Mouse (Mus musculus) urinary bladder, postnatal 0 days (tissue): ENCODE results near the gene Synj1. TPM values are rescaled to one million over a fixed set of nuclear protein-coding genes. Genes with fewer than 3 reads are reported as not detected.

ENCODE experiments used
- microRNA-seq: library from miRNA; unstranded; fragments of <30 nt; microRNA quantifications from one replicate; pipeline ENCODE4, GENCODE M21; 2016
- polyA plus RNA-seq: library from polyadenylated mRNA; unstranded; fragments of >200 nt; fragmentation: Nextera tagmentation; extraction: Ambion mirVana; gene quantifications from 2 replicates; pipeline ENCODE4 v1.2.1, GENCODE M21; 2015

The Synj1 gene
- 8.0 and 8.3 TPM in 2 replicates for polyA plus RNA-seq

DNA sequence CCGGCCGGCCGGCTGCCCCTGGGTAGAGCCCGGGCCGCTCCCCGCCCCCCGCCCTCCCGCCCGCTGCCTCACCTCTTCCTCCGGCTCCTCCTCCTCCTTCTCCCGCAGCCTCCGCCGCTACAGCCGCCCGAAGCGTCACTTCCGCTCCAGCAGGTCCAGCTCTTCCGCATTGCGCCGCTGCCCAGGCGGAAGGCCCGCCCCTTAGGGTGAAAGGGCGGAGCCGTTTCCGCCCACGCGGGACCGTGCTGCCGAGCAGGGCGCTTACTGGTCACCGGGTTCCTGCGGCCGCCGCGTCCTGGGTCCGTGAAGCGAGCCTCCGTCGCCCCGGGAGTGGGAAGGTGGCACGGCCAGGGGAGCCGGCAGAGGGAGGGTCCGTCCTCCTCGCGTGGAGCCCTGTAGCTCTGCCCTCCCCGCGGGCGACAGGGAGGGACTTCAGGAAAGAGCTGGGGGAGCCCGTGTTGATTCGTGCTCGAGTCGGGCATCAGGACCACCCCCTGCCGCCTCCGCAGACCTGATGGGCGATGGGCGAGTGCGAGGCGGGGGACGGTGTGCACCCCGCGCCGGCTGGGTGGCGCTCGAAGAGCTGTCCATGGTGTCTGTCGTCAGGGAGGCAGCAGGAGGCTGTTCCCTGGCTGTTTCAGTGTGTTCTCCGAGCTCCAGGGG lies at the start of gene Synj1:
Synj1 (minus strand) TSS at position 288 of the 663 bp plus-strand sequence.

GRCm38 (mm10) chr16:91044270-91045182 lies 33.4 kb upstream of the Synj1 start, which contains the start of gene Paxbp1:
Gene Paxbp1 (minus strand): TSS chr16:91044543.

GRCm38 (mm10) chr16:90934687-90935328 lies 76.3 kb downstream of the Synj1 start, which contains the start of gene Cfap298:
Gene Cfap298 (minus strand): TSS chr16:90935114.

Small RNA genes within 50 kb of the gene (microRNA-seq; reads per million reads assigned to microRNA genes)
- not detected for gene Gm22933

Other genes starting within 250 kb of the Synj1 start
- gene Urb1, start 200.9 kb downstream of the Synj1 start, polyA plus RNA-seq, result 2.6 and 3.9 TPM in 2 replicates
- gene Eva1c, start 184.6 kb downstream of the Synj1 start, polyA plus RNA-seq, result 7.0 and 7.3 TPM in 2 replicates
- gene Cfap298, start 76.2 kb downstream of the Synj1 start, polyA plus RNA-seq, result 22.3 and 24.0 TPM in 2 replicates
- gene Paxbp1, start 33.2 kb upstream of the Synj1 start, polyA plus RNA-seq, result 13.5 and 16.0 TPM in 2 replicates
- 0.25 and 0.31 TPM in 2 replicates for gene 4932438H23Rik, start 83.8 kb upstream of the Synj1 start, polyA plus RNA-seq
- gene Olig2, start 214.1 kb upstream of the Synj1 start, polyA plus RNA-seq, result not detected in 2 replicates